Mouse (Mus musculus): Measurements from ENCODE around the gene Lyrm1.

DNA sequence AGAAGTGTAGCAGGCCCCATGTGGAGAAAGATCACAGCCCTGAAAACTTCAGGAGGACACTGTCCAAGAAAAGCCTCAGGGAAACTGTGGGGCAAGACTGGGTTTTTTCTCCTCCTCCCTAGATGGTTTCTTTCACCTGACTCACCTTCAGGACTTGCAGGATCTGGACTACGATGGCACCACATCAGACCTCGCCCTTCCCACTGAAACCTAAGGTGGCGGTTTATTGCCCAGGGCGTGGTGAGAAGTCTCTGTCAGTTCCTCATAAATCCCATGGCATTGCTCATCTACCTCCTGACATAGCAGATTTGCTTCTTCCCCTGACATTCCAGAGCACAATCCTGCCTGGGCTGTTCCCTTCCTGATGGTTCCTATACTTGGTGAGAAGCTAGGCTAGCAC lies 63.8 kb downstream of the Lyrm1 start:
- no peak for TF ChIP-seq CTCF (IDR thresholded peaks at IDR 0.05; ENCODE audit: extremely low read depth, insufficient read depth, low read length)
- no peak for TF ChIP-seq POLR2A (IDR thresholded peaks at IDR 0.05; ENCODE audit: extremely low read depth, insufficient read depth, low read length)

Data from cortical plate, adult 2 months (tissue).